Mouse (Mus musculus) ZHBTc4 (cell line): Measurements from ENCODE around the gene Nudt2.

Source experiments
- DNase-seq: peaks from one replicate; pipeline ENCODE4 v3.0.0-alpha.2; 2011; ENCODE audit warnings: low read depth, low spot score

The Nudt2 gene

DNA sequence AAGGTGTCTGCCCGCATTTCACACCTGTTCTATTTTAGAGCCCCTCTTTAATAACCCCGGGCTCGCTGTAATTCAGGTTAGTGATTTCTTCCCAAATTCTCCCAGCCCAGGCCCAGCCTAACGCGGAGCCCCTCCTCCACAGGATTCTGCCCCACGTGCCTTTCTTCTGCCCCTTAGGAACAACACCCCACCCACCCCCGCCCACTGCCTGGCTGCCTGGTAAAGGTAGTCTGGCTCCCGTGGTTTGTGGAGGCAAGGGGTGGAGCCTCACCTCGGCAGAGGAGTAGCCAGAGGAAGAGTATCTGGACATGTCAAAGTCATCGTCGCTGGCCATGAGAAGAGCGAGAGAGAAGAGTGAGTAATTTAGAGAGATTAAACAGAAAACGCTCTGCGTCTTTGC is 55.7 kb downstream of the Nudt2 start:
- peak; percentile 71 for DNase-seq

DNA sequence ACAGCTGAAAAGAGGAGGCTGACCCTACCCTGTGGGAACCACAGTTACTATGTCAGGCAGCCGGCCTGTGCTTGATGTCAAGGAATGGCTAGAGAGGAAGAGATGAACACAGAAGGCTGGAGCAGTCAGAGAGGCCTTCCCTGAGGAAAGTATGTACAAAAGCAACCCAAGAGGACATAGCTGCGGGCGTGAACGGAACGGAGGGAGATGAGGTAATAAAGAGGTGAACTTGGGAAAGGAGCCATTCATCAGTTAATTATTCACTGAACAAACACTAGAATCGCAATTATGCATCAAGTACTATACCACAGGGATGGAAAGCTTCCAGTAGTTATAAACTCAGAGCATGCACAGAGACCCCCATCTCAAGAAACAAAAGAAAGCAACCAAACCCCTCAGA is 57.2 kb downstream of the Nudt2 start:
- no peak for DNase-seq

DNA sequence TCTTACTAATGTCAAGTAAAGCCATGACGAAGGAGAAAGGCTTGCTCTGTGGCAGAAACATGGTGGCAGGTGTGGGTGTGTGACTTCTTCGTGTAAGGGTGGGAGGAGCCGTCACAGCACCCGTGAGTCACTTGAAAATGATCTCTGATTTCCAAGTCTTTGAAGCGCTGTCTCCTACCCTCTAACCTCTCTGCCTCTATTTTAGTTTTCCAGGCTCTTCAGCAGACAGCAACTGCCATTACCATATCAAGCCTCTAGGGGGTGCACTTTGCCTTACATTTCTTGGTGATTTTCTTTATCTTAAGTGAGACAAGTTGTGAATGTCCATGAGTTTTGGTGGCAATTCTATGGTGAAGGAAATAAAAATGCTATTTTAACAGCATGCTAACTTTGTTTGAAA is 57.8 kb downstream of the Nudt2 start:
- DNase-seq: peak; percentile 69

DNA sequence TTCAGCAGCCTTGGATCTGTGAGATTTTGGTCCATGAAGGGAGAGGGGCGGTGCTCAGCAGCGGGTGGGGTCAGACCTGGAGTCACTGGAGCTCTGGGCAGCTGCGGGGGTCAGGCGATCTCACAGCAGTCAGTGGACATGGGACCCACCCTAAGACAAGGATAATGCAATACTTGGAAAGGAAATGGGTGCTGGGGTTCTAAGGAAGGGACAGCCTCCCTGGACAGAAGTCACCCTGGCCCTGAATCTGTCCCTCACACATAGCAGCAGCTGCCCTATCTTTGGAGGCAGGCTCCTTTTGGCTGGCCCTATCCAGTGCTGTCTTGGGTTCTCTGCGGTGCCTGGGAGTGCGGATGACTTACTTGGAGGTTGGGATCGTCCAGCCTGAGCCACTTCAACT is 58.9 kb downstream of the Nudt2 start:
- DNase-seq: no peak

DNA sequence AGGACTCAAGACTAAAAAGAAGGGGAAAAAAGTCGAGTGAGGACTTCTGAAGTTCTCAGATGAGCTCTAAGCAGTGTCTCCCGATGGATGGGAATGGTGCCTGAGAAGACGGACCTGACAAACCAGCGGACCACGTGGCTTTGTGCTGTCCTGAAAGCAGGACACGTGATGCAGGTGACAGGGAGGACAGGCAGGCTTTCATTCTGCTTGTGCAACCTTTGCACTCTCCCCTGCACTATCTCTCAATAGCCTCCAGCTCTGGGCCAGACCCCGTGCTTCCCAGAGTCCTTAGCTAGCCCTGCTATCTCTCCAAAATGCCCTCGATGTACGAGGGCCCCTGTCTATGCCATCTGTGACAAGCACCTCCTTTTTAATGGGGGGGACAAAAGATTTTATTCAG is 59.9 kb downstream of the Nudt2 start:
- DNase-seq: no peak

DNA sequence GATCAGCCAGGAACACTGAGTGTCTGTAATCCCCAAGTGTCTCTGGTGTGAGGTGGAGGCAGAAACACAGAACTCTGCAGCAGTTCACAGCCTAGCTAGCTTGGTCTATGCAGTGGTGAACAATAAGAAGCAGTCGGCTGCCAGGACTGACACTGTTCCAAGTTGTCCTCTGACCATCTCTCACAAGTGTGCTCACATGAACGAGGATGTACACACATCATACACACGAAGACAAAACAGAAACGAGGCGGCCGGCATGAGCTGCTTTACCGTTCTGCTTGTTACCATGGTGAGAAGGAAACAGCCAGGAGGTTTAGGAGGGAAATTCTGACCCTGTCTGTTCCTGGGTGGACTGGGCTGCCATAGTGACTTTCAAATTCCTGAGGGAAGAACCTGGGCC is 61.6 kb downstream of the Nudt2 start:
- DNase-seq: no peak

DNA sequence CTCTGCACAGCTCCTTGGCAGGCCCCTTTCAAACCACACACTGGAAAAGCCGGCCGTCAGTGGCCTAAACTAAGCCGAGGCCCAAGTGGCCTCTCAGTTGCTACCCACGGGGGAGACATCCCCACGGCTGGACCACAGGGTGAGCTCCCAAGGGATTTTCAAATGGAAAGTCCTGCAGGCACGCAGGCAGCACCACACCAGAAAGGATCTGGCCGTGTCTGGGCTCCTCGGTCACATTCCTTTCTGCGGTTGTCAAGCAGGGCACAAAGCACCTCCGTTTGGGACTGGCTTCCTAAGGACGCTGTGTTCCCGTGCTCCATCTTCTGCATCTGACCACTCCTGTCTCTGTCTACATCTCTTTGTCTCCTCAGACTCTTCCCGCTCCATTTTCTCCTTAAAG is 62.1 kb downstream of the Nudt2 start:
- DNase-seq: no peak

- DNase-seq: no peak
Observed at GRCm38 (mm10) chr4:41527996-41528395, 63.0 kb downstream of the Nudt2 start.
